Mouse (Mus musculus) lung, adult 2 months (tissue): Measurements from ENCODE around the gene B630019K06Rik.
A peak's percentile ranks its signal among the peaks of the same experiment; 100 is the strongest.

Experiments
- CTCF ChIP-seq: fragments of 200-500 bp; IDR thresholded peaks from 2 replicates; pipeline ENCODE4 v1.5.1; 2011; ENCODE audit warnings: mild to moderate bottlenecking, low read length, control low read depth; ENCODE audit not compliant: insufficient read depth
- POLR2A ChIP-seq: fragments of 200-500 bp; IDR thresholded peaks from 2 replicates; pipeline ENCODE4 v1.6.1; 2011; ENCODE audit warnings: low read depth, mild to moderate bottlenecking, control low read depth, low read length, borderline replicate concordance; ENCODE audit errors: extremely low read depth

DNA sequence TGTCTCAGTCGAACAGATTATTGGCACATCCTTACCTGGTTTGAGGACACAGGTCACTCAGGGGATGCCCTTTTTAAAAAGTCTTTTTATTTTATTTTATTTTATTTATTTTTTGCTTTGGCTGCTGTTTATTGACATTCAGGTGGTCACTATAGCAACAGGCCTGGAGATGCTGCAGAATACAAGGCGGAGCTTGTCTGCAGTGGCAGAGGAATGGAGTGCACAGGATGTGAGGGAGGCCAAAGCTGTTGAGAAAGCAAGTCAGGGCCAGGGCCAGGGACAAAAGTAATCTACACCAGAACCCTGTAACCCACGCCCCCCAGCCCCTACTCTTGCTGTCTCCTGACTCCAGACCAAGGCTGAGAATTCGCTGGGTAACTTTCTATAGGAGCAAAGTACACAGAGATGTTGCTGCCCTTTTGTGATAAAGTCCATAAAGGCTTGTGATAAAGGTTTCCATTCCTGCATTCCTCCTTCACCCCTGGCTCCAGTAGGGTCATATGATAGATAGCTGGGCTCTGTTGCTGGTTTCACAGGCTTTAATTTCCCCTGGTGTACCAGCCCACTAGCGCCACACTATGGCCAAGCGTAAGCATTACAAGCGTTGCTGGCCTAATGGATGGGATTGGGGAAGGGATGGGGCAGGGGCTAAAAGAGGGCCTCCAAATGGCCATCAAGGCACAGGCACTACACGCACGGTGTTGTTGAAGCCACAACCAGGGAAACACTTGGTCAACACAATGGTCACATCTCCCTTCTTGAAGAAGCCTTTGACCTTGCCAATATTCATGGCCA is 29.8 kb downstream of the B630019K06Rik start:
- TF ChIP-seq CTCF (peak; percentile 23; the same call in 1 of the 2 replicates), POLR2A (no peak)
